Mouse (Mus musculus): ENCODE measurements around the gene Slc48a1.

Slc48a1 gene

DNA sequence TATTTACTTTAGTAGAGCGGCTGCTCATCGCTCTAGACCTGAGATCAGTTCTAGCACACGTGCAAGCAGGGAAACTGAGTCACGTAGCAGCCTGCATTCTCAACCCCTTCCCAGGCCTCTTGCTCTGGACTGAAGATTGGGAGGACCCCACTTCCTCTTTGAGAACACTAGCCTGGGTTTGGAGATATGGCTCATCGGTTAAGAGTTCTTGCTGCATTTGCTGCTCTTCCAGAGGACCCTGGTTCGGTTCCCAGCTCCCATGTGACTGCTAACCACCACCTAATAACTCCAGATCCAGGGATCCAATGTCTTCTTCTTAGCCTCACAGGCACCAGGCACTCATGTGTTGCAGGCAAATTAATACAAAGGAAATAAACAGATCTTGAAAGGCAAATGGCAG is 63.1 kb downstream of the Slc48a1 start:
- DNase-seq (ENCODE audit: low read depth, low spot score), result no peak

GRCm38 (mm10) chr15:97842058-97842457 is 63.7 kb downstream of the Slc48a1 start:
- peak; percentile 51 for DNase-seq (ENCODE audit: low read depth, low spot score)
